Mouse (Mus musculus) adrenal gland, postnatal 4 days (tissue): ENCODE measurements around the gene Pip4k2a. TPM values are rescaled to one million over a fixed set of nuclear protein-coding genes. Genes with fewer than 3 reads are reported as not detected.

Experiments used
- DNase-seq, 2 experiments: peaks; one replicate each; pipeline ENCODE4 v3.0.0; 2021 to 2022; ENCODE audit warnings: low spot score in 2 of 2, mixed read lengths in 2 of 2
- total RNA-seq, 2 experiments: library from RNA; stranded (reverse); gene quantifications; 2 replicates each; pipeline ENCODE4 v1.2.3; 2021

Pip4k2a gene
- total RNA-seq, 2 experiments from 2014 or later: 23.8 to 25.1 TPM

DNA sequence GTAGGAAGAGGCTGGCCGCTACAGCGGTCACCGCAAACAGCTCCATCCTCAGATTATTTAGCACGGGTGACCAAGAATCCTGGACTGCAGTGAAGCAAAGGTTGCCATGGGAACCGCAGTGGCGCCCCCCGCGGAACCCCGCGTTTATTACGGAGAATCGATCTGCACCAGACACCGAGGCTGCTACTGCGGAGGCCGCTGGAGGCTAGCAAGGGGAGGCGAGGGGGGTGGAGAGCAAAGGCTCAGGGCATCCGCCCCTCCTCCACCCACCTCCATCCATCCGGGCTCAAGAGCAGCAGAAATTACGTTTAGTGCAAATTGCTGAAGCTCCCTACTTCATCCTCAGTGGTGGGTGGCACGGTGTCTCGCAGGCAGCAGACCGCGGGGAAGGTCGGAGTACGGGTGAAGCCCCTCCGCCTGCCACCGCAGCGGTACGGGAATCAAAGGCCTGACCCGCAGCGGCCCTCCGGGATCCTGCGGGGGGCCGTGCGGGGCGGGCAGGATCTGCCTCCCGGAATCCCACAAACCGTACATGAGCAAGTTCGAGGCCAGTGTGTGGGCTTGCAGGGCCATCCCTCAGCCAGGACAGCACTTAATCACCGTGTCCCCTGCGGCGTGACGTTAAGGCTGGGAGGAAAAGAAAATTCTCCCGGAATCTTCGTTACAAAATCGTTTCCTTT, 197.8 kb downstream of the Pip4k2a start:
- no peak for DNase-seq

DNA sequence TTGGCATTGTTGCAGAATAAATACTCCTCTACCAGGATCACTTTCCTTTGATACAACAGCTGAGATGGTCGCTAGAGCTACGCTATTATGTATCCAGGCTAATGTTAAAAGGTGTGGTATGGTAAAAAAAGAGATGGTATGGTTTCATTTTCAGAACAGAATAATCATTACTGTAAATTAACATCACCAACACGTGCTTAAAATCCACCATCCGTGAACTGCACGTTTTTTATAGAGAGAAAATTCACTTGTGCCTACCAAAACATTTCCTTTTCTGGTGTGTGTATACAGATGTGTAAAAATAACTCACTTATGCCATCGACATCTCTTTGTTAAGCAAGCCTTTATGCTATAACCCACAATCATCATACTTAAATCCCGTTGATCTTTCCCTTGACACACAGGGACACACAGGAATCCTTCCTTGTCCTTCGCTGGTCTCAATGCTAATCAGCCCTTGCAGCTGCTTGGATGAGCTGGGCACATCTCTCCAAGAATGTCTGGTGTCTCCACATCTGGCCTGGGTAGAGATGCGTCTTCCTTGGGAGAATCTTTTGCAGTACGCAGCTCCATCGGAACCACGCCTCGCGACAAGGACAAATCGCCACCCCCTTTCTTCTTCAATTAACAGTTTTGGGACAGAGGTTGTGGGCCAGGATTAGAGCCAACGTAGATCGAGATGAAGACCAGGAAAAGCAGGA, 198.5 kb downstream of the Pip4k2a start:
- DNase-seq: no peak

DNA sequence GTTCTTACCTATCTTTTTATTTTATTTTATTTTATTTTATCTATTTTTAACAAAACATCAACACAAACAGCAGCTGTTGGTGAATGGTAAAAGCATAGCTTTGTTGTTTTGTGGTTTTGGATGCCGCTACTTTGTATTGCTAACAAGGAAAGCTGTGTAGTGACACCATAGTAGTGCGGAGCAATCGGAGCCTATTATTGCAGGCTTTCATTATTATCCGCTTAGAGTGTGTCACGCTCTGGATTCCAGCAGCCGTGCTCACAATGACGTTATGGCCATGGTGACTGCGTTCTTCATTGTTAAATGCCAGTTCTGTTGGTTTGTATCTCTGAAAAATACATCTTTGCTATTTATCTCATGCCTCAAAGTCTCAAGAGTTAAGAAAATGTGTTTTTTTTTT, 200.2 kb downstream of the Pip4k2a start:
- DNase-seq: no peak

DNA sequence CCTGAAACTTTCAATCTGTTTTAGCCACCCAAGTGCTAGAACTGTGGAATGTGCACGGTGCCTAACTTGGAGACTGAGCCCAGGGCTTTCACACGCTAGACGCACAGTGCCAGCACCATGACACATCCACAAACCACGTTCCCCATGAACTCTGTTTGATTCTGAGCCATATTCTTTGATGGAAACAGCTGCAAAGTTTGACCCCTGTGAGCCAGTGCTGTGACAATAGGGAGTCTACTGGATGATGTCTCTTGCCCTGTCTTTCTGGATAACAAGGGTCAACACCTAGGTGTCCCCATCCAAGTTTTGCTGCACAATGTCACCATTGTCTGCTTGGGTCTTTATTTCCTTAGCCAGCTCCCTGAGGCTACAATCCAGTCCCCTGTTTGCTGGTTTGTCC, 203.7 kb downstream of the Pip4k2a start:
- DNase-seq: no peak

Other genes with a start within 250 kb of the Pip4k2a start
- gene 4930426L09Rik, start 217 bp upstream of the Pip4k2a start, total RNA-seq: 1 to 10 TPM; 1.1 to 1.4 TPM
- gene Armc3, start 201.2 kb upstream of the Pip4k2a start, total RNA-seq: under 1 TPM; 0.14 to 0.22 TPM